Mouse (Mus musculus): Measurements from ENCODE around the gene Zmynd8.

DNA sequence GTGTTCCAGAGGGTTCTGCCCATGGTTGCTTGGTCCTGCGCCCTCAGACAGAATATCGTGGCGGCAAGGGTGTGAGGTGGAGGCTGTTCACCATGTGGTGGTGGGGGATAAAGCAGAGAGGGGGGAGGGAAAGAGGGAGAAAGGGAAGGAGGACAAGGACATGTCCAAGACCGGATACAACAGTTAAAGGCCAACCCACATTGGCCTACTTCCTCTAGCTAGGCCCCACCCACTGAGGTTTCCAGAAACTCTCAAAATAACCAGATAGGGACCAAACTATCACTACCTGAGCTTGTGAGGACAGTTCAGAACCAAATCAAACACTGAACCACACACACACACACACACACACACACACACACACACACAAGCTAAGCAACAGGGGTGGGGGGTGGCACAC is 146.1 kb downstream of the Zmynd8 start:
- TF ChIP-seq CTCF (IDR thresholded peaks at IDR 0.05; ENCODE audit: borderline replicate concordance, insufficient read depth, low read length) (no peak), POLR2A (IDR thresholded peaks at IDR 0.05; ENCODE audit: low read depth, low read length) (no peak)

All from embryonic fibroblast, embryonic 13.5 days (primary cell).